Mouse (Mus musculus): ENCODE measurements around the gene Tha1. TPM values are rescaled to one million over a fixed set of nuclear protein-coding genes. Genes with fewer than 3 reads are reported as not detected.

Tha1 gene
- total and polyA plus RNA-seq, 3 experiments: 8.4 to 40.3 (median 9.5) TPM

DNA sequence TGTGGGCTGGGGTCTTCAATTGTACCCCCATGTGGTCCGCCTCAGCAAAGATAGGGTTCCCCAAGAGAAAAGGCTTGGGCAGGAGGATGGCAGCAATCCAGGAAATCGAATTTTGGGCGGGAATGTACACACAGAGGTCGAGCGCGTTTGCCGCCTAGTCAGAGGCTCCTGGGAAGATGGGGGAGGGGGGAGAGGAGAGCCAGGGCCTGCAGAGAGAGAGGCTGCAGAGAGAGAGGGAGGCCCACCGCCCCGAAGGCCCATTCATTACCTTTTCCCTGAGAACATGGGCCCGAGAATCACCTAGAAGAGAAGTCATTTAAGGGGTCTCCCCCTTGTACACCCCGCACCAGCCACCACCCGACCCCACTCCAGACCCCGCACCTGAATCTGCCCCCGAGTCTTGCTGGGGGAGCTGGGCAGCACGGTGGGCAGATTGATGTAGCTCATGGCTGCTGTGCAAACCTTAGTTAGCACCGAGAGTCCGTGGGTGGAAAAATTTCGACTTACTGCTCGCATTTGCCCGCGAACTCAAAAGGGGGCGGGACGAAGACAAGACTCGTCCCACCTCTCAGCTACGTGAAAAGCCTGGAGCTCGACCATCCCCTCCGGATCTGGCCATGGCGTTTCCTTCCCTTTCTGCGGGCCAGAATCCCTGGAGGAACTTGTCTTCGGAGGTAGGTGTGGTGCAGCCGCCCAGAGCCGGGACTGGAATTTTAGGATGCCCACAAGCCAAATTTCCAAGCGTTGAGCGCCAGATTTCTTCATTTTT lies 47.8 kb downstream of the Tha1 start, which contains the start of the genes Afmid and Tk1:
Gene Afmid, plus strand, starts transcription at position 592 of the 769 bp plus-strand sequence.
Gene Tk1, minus strand, starts transcription at position 760 of the 769 bp plus-strand sequence.
- DNase-seq: peak; percentile 77

DNA sequence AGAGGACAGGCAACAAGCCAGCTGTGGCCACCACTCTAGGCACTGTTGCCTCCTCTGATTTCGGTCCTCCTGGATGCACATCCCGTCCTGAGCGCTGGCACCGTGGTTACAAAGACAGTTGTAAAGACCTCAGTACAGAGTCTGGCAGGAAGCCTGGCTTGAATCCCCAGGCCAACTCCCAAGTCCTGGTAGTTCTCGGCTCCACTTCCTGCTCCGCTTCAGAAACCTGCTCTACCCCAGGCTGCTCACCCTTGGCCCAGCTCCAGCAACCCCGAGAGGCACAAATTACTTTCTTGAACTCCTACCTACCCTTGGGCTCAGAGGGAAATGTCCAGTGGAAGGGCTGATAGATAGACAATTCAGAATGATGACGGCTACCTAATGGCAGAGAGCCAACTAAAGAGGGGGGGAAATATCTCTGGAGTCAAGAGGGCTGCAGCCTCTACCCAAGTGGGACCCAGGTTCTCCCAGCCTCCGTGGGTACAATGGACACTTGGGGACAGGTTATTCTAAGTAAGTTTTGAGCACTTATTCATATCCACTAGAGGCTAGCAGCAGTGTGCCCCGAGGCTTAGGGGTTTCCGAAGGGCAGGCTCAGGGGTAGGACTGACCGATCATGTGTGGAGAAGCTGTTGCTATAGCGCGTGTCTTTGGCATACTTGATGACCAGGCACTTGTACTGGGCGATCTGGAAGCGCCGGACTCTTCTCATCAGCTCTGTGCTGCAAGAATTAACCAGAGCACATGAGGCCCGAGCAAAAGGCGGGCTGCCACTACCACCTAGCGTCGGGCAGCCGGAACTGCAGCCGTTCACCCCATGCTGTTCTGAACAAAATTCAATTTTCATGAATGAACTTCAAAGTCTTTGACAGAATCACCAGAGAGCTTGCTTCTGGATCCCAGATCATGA lies 49.0 kb downstream of the Tha1 start:
- DNase-seq: peak; percentile 84

DNA sequence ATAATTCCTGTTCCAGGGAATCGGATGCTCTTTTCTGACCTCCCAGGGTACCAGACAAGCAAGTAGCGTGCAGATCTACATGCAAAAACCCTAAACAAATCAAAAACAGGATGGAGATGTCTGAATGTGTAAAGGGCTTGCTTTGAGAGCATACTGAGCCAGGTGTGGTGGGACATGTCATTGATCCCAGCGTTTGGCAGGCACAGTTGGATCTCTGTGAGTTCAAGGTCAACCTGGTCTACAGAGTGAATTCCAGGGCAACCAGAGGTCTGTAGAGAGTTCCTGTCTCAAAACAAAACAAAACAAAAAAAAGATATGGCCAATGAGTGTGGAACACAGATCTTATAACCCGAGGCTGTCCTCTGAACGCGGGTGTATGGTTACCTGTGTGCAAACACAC lies 49.9 kb downstream of the Tha1 start:
- no peak for DNase-seq

DNA sequence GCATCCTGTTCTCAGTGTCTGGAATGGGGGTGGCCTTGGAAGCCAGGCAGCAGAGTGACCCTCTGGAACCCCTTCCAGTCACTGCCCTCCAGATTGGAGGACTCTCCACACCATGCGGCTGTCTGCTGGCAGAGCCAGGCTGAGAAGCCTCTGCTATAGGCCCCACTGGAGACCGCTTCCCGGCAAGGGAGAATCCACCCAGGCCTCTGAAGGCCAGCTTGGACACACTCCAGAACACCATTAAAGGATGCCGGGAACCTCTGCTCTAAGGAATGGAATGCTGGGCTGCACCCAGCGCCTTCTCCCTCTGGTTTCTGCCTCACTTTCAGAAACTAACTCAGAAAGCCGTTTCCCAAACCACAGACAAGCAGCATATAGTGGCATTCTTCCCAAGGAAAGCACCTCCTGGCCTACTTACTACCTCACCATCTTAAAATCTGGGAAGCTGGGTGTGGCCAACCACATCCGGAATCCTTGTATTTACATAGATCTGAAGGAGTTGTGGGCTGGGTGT lies 50.5 kb downstream of the Tha1 start:
- DNase-seq: no peak

DNA sequence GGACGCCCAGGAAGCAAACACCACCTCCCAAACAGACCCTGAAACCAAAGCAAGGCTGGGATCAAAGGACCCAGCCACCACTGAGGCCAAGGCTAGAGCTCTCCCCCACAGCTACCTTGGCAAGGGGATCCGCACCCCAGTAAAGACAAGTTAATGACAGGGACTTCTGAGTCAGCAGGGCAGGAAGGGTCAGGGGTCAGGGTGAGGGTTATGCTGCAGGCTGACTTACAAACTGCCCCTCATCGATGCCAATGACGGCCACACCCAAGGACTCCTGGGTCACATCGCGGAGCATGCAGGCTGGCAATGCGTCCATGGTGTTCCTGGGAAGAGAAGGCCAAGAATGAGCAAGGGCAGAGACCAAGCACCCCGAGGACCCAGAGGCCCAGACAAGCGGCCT lies 51.4 kb downstream of the Tha1 start:
- DNase-seq: peak; percentile 78

DNA sequence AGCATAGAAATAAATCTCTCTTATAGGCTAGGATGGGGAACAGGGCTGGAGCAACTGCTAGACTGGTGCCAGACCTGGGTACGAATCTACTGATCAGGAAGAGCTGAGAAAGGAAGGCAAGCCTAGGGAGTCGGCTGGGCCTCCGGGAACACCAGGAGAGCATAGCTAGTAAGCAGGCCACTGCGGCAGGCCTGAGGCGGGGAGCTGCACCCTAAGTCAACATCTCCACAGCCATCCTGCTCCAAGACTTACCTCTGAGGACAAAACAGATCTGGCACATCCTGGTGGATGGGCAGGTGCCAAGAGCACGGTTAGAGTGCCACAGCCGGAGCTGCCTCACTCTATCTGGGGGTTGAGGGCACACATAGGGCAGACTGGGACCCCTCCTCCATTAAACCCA lies 53.1 kb downstream of the Tha1 start:
- no peak for DNase-seq

DNA sequence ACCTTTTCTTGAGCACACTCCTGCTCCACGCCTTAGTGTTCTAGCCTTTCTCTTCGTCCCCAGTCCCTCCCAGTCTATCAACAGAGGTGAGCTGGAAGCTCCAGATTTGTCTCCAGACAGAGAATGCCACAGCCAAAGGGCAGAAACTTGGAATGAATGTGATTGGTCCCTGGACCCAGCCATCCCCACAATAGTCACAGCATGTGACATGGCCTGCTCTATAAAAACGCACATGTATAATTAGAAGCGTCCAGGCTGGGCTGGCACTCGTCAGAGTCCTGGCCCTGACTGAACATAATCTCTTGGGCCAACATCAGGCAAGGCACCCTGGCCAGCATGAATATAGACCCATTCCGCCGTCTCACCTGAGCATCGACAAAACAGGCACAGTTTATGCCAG lies 54.2 kb downstream of the Tha1 start:
- DNase-seq: no peak

Other genes with a start within 250 kb of the Tha1 start
- gene Tnrc6c, start 219.2 kb downstream of the Tha1 start, total RNA-seq (2021): 10 to 100 TPM; 21.1 to 24.6 TPM
- gene Tnrc6c, start 219.2 kb downstream of the Tha1 start, polyA plus RNA-seq (2012; rRNA removed): 17.0 and 17.1 TPM in 2 replicates
- gene Tmc8, start 91.4 kb downstream of the Tha1 start, total RNA-seq (2021): 1 to 10 TPM; 2.3 to 3.1 TPM
- 12.3 and 13.8 TPM in 2 replicates for gene Tmc8, start 91.4 kb downstream of the Tha1 start, polyA plus RNA-seq (2012; rRNA removed)
- 10 to 100 TPM; 22.3 to 28.5 TPM for gene Tmc6, start 91.3 kb downstream of the Tha1 start, total RNA-seq (2021)
- gene Tmc6, start 91.3 kb downstream of the Tha1 start, polyA plus RNA-seq (2012; rRNA removed): 45.1 and 47.7 TPM in 2 replicates
- not detected for gene 6030468B19Rik, start 75.8 kb downstream of the Tha1 start, total RNA-seq (2021)
- not detected in 2 replicates for gene 6030468B19Rik, start 75.8 kb downstream of the Tha1 start, polyA plus RNA-seq (2012; rRNA removed)
- gene Gm20708, start 63.8 kb downstream of the Tha1 start, total RNA-seq (2021): 1 to 10 TPM in 1 of 2 experiments, under 1 TPM in 1; 0.59 to 1.0 TPM
- gene Gm20708, start 63.8 kb downstream of the Tha1 start, polyA plus RNA-seq (2012; rRNA removed): 0.08 TPM in 1 of 2 replicates, not detected in the other
- 10 to 100 TPM; 77.3 to 95.7 TPM for gene Syngr2, start 63.8 kb downstream of the Tha1 start, total RNA-seq (2021)
- gene Syngr2, start 63.8 kb downstream of the Tha1 start, polyA plus RNA-seq (2012; rRNA removed): 171 and 220 TPM in 2 replicates
- 1 to 10 TPM; 5.5 to 6.8 TPM for gene Afmid, start 47.6 kb downstream of the Tha1 start, total RNA-seq (2021)
- gene Afmid, start 47.6 kb downstream of the Tha1 start, polyA plus RNA-seq (2012; rRNA removed): 9.3 and 9.6 TPM in 2 replicates
- gene Tk1, start 47.4 kb downstream of the Tha1 start, total RNA-seq (2021): 1 to 10 TPM; 2.2 to 3.1 TPM
- 8.6 and 10.2 TPM in 2 replicates for gene Tk1, start 47.4 kb downstream of the Tha1 start, polyA plus RNA-seq (2012; rRNA removed)
- 1 to 10 TPM; 1.1 to 2.8 TPM for gene Birc5, start 24.2 kb downstream of the Tha1 start, total RNA-seq (2021)
- gene Birc5, start 24.2 kb downstream of the Tha1 start, polyA plus RNA-seq (2012; rRNA removed): 2.1 and 2.6 TPM in 2 replicates
- gene Tmem235, start 12.7 kb downstream of the Tha1 start, total RNA-seq (2021): not detected
- gene Tmem235, start 12.7 kb downstream of the Tha1 start, polyA plus RNA-seq (2012; rRNA removed): not detected in 2 replicates
- 1 to 10 TPM; 3.2 to 6.9 TPM for gene Socs3, start 96.6 kb upstream of the Tha1 start, total RNA-seq (2021)
- gene Socs3, start 96.6 kb upstream of the Tha1 start, polyA plus RNA-seq (2012; rRNA removed): 14.1 and 14.8 TPM in 2 replicates
- gene Pgs1, start 112.8 kb upstream of the Tha1 start, total RNA-seq (2021): 10 to 100 TPM; 53.9 to 54.5 TPM
- 99.4 and 165 TPM in 2 replicates for gene Pgs1, start 112.8 kb upstream of the Tha1 start, polyA plus RNA-seq (2012; rRNA removed)